Mouse (Mus musculus) lung, embryonic 16.5 days (tissue): ENCODE data around the gene Ncln. TPM values are rescaled to one million over a fixed set of nuclear protein-coding genes. Genes with fewer than 3 reads are reported as not detected.

Experiments
- ATAC-seq: fragments of 200-750 bp; cut with Nextera tagmentation; 2 replicates; pipeline ENCODE4 v1.8.0; 2017; ENCODE audit warnings: low read depth, mild to moderate bottlenecking, moderate library complexity
- H3K27ac ChIP-seq: fragments of 300-500 bp; sonication (generic); 2 replicates; pipeline ENCODE4 v1.5.1; 2014; ENCODE audit warnings: mild to moderate bottlenecking, control low read depth, low read length
- H3K27me3 ChIP-seq: fragments of 300-500 bp; sonication (generic); 2 replicates; pipeline ENCODE4 v1.6.1; 2014; ENCODE audit warnings: low read depth, low read length, mixed read lengths; ENCODE audit not compliant: control insufficient read depth, insufficient read depth
- H3K36me3 ChIP-seq: fragments of 300-500 bp; sonication (generic); 2 replicates; pipeline ENCODE4 v1.6.1; 2014; ENCODE audit warnings: low read length; ENCODE audit not compliant: control insufficient read depth, insufficient read depth
- H3K4me1 ChIP-seq: fragments of 300-500 bp; sonication (generic); replicated peaks from 2 replicates; pipeline ENCODE4 v1.6.1; 2014; ENCODE audit warnings: low read length, mixed read lengths; ENCODE audit not compliant: control insufficient read depth, insufficient read depth
- H3K4me2 ChIP-seq: fragments of 300-500 bp; sonication (generic); 2 replicates; pipeline ENCODE4 v1.6.1; 2014; ENCODE audit warnings: low read depth, low read length, control low read depth
- H3K4me3 ChIP-seq: fragments of 300-500 bp; sonication (generic); 2 replicates; pipeline ENCODE4 v1.5.1; 2014; ENCODE audit warnings: mild to moderate bottlenecking, low read length, control low read depth
- H3K9ac ChIP-seq: fragments of 300-500 bp; sonication (generic); 2 replicates; pipeline ENCODE4 v1.6.1; 2014; ENCODE audit warnings: low read length, control low read depth
- H3K9me3 ChIP-seq: fragments of 300-500 bp; sonication (generic); 2 replicates; pipeline ENCODE4 v1.6.1; 2016; ENCODE audit warnings: low read length; ENCODE audit not compliant: control insufficient read depth
- WGBS: fragments of 180-500 bp; shearing (Covaris S2); extraction: QIAGEN DNeasy Blood & Tissue Kit; methylation state at CpG from one replicate; pipeline ENCODE4 v1.1.7; 2014; 5-methylcytosine and 5-hydroxymethylcytosine counted together
- polyA plus RNA-seq: library from polyadenylated mRNA; unstranded; fragments of >200 nt; fragmentation: Nextera tagmentation; extraction: Ambion mirVana; gene quantifications from 2 replicates; pipeline ENCODE4 v1.2.1, GENCODE M21; 2015

Ncln gene
- polyA plus RNA-seq, 1 experiment from 2014 or later = 82.9 TPM

DNA sequence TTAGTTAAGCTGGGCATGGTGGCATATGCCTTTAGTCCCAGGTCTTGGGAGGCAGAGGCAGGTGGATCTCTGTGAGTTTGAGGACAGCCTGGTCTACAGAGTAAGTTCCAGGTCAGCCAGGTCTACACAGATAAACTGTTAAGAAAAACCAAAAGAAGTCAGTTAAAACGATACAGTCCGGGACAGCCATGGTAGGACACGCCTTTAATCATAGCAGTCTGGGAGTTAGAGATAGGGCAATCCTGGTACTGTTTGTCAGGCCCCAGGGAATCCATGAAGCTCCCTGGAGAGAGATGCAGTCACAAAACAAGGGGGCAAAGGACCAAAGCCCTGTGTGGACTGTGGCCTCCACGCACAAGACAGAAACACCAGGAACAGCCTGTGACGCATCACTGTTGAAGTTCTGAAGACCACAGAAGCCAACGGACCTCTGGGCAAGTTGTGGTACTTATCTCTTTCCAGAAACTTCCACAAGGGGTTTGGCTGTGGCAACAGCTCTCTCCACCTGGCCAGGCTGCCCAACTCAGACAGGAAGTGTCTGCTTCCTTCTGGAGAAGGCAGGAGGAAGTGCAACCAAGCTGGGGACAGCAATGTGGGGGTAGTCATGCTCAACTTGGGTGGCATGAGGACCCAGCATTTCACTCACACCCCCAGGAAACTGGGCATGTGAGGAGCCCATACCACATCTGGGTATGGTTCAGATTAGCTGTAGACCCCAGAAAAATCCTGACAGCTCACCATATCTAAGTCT, 23.2 kb upstream of the Ncln start:
- no peaks in the 10 kb centered on the region for H3K36me3 ChIP-seq
- H3K27ac ChIP-seq = no peak overlapping the region
- ATAC-seq = no peak

DNA sequence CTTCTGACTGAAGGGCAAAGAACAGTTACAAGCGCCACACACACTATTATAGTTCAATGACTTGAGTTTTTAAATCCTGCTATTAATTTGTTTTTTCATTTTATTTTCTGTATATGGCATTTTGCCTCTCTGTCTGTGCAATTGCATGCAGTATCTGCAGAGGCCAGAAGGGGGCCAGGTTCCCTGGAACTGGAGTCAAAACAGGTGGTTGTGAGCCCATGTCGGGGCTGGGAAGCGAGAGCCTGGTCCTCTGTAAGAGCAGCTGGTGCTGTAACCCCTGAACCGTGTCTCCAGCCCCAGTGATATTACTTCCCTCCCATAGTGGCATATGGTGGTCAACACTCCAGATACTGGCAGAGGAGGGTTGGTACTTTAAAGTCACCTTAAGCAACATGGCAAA, 22.4 kb upstream of the Ncln start:
- H3K36me3 ChIP-seq = no peaks in the 10 kb centered on the region
- no peak overlapping the region for H3K4me2 ChIP-seq
- H3K4me3 ChIP-seq = no peak overlapping the region
- 12% methylated on average over 4 of the region's 4 CpGs for WGBS
- no peaks in the 10 kb centered on the region for H3K27me3 ChIP-seq
- no peak for ATAC-seq
- no peak overlapping the region for H3K27ac ChIP-seq
- H3K4me1 ChIP-seq = no peaks in the 10 kb centered on the region
- no peak overlapping the region for H3K9ac ChIP-seq
- no peaks in the 10 kb centered on the region for H3K9me3 ChIP-seq

More for the DNA sequence above, 23.2 kb upstream of the Ncln start:
- peaks cover 7% of the 10 kb centered on the region; the same call in 1 of the 2 replicates for H3K4me1 ChIP-seq
- no peaks in the 10 kb centered on the region for H3K9me3 ChIP-seq
- no peak overlapping the region for H3K4me3 ChIP-seq
- no peaks in the 10 kb centered on the region; the same call in 1 of the 2 replicates for H3K27me3 ChIP-seq
- H3K4me2 ChIP-seq = no peak overlapping the region
- 63% methylated on average over 6 of the region's 6 CpGs for WGBS
- H3K9ac ChIP-seq = no peak overlapping the region

DNA sequence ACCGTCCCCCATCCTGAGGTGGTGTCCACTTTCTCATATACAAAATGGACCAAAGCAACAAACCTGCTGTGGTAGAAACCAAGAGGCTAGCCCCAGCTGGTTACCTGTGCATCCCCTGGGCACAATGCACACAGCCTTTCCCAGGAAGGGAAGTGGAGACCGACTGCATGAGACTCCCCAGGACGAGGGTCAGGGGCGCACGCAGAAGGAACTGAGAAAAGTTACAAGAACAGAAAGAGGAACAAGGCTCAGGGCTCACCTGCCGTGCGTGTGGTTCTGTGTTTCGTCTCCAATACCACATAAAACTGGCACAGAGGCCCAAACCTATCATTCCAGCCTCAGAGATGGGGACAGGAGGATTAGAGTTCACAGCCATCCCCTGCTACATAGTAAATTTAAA, 21.0 kb upstream of the Ncln start:
- Histone ChIP-seq H3K9ac (no peak overlapping the region), H3K4me2 (no peak overlapping the region), H3K36me3 (no peaks in the 10 kb centered on the region), H3K27ac (no peak overlapping the region), H3K4me1 (no peaks in the 10 kb centered on the region), H3K9me3 (no peaks in the 10 kb centered on the region), H3K4me3 (no peak overlapping the region), H3K27me3 (no peaks in the 10 kb centered on the region)
- 72% methylated on average over 8 of the region's 8 CpGs for WGBS
- ATAC-seq = no peak

DNA sequence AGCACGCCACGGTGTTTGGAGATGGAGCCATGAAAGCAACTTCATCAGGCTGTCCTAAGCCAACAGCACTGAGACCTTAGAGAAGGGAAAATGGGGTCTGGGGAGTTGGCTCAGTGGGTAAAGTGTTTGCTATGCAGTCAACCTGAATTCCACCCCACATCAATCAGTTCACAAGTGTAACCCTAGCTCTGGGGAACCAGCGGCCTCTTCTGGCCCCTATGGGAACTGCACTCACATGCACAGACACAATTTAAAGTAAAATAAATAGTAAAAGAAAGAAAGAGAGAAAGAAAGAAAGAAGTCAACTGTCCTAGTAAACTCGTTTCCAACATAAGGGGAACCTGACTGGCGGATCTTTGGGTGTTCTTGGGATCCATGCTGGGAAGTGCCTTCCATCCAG, 17.6 kb upstream of the Ncln start:
- no peak overlapping the region for H3K4me2 ChIP-seq
- peaks cover 4% of the 10 kb centered on the region; the same call in 1 of the 2 replicates for H3K27me3 ChIP-seq
- no peak for ATAC-seq
- no peaks in the 10 kb centered on the region for H3K4me1 ChIP-seq
- H3K9me3 ChIP-seq = no peaks in the 10 kb centered on the region
- H3K27ac ChIP-seq = no peak overlapping the region
- H3K4me3 ChIP-seq = no peak overlapping the region
- no peaks in the 10 kb centered on the region for H3K36me3 ChIP-seq
- H3K9ac ChIP-seq = no peak overlapping the region
- 80% methylated on average over 5 of the region's 5 CpGs for WGBS

DNA sequence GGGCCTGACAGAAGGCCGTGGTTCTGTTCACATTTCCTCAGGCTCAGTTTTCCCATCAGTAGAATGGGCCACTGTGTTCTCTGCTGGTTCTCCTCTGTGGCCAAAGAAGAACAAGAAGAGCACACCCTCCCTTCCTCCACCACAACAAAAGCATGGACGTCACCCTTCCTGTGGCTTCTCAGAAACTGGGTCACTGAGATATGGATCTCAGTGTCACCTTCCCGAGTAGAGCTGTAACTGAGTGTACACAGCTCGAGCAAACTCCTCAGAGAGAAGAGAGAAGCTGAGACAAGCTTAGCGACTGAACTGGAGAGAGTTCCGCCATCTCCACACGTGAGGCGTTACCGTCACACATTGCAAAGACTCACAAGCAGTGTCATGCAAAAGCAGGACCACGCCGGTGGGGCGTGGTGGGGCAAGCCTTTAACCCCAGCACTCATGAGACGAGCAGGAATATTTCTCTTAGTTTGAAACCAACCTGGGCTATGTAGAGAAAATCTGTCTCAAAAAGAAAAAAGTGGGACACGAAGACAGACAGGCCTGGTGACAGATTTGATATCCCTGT, 14.1 kb upstream of the Ncln start:
- no peak for ATAC-seq
- Histone ChIP-seq H3K36me3 (no peaks in the 10 kb centered on the region), H3K4me1 (no peaks in the 10 kb centered on the region), H3K9ac (no peak overlapping the region), H3K4me3 (no peak overlapping the region), H3K27me3 (peaks cover 4% of the 10 kb centered on the region; the same call in 1 of the 2 replicates), H3K9me3 (no peaks in the 10 kb centered on the region), H3K4me2 (no peak overlapping the region), H3K27ac (no peak overlapping the region)
- WGBS = 69% methylated on average over 14 of the region's 14 CpGs

DNA sequence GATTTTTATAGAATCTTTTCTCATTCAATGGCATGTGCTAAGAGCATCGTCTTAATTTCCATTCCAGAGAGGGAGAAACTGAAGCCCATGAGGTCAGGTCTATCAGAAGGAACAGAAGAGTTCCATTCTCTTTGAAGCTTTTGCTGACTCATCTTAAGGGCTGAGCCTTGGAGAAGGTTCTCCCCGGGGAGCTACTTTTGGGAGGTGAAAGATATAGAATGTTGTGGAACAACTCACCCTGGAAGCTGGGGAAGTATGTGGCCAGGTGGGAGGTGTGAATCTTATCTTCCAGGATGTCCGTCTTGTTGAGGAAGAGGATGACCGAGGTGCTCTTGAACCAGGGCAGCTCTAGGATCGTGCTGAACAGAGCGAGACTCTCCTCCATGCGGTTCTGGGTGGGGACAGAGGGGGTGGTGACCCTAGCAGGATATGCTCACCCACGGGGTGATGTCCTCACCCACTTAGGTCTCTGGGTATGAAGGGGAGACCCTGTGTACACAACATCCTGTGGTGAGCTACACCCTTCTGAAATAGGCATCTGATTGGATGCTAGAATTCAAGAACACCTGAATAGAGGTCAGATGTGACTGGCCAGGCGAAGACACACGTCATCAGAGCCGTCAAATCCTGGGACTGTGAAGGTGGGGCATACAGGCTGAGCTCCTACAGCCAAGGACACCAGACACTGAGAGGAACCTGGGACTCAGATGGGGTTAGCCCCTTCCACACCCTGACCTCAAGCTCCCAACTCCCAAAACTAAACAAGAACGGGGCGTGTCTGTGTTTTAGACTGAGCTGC, 11.7 kb upstream of the Ncln start:
- 61% methylated on average over 13 of the region's 13 CpGs for WGBS
- Histone ChIP-seq H3K4me3 (no peak overlapping the region), H3K4me1 (no peaks in the 10 kb centered on the region), H3K9ac (no peak overlapping the region), H3K9me3 (no peaks in the 10 kb centered on the region), H3K27ac (no peak overlapping the region), H3K27me3 (peaks cover 4% of the 10 kb centered on the region; the same call in 1 of the 2 replicates), H3K36me3 (no peaks in the 10 kb centered on the region), H3K4me2 (no peak overlapping the region)
- ATAC-seq = no peak

DNA sequence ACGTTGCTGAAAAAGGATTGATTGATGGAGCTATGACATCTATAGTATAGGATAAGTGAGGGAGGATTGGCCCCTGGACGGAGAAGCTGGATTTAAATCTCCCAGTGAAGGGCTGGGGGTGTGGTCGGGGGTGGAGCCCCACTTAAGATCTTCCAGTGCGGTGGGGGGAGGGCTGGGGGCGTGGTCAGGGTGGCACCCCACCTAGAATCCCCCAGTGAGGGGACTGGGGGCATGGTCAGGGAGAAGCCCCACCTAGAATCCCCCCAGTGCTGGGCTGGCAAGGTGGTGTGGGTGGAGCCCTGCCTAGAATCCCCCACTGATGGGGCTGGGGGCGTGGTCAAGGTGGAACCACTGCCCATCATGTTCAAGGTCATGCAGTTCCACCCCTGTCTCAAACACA, 10.9 kb upstream of the Ncln start:
- Histone ChIP-seq H3K27me3 (peaks cover 4% of the 10 kb centered on the region; the same call in 1 of the 2 replicates), H3K4me1 (no peaks in the 10 kb centered on the region), H3K27ac (no peak overlapping the region), H3K36me3 (no peaks in the 10 kb centered on the region), H3K4me2 (no peak overlapping the region), H3K9ac (no peak overlapping the region), H3K9me3 (no peaks in the 10 kb centered on the region), H3K4me3 (no peak overlapping the region)
- ATAC-seq = no peak
- 22% methylated on average over 6 of the region's 6 CpGs for WGBS

DNA sequence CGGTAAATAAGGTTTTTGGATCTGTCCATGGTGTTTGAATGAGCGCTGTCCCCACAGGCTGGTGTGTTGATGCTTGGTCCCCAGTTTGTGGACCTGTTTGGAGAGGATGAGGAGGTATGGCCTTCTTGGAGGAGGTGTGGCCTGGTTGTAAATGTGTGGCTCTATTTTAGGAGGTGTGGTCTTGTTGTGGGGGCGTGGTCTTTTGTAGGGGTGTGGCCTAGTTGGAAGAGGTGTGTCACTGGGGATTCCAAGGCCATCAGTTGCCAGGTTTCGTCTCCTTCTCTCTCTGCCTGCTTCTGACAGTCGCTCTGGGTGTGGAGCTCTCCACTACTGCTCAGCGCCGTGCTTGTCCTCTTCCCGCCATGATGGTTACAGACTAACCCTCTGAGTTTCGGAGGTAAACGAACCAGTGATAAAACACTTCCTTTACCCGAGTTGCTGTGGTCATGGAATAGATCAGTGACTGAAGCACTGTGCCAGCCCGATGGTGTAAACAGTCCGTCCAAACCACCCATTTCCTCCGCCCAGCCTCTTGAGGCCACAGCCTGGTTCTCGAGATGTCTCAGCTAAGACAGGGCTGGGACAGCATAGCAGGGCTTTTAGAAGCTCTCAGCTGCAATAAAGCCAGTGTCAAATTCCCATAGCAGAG, 8.9 kb upstream of the Ncln start:
- Histone ChIP-seq H3K4me2 (no peak overlapping the region), H3K27ac (no peak overlapping the region), H3K4me1 (no peaks in the 10 kb centered on the region), H3K9ac (no peak overlapping the region), H3K36me3 (no peaks in the 10 kb centered on the region), H3K4me3 (no peak overlapping the region), H3K27me3 (no peaks in the 10 kb centered on the region; the same call in 1 of the 2 replicates), H3K9me3 (no peaks in the 10 kb centered on the region)
- WGBS = 68% methylated on average over 15 of the region's 15 CpGs
- no peak for ATAC-seq

DNA sequence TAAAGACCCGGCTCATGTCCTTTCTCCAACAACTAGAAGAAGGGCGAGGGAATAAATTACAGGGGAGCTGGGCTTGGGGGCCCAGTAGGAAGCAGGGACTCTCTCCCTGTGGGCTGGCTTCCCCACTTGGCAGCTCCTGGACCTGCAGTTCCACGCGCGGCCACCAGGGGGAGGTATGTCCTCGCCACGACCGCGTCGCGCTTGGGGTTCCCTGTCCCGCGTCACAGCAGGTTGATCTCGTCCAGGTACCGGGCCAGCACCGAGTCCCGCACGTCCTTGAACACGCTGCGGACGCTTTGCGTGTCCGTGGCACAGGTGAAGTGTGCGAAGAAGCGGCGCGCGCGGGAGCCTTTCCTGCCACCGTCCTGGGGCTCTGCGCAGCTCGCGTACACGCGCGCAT, 6.5 kb upstream of the Ncln start:
- peak overlapping the region; percentile 42 for H3K4me3 ChIP-seq

More for the DNA sequence above, 6.5 kb upstream of the Ncln start:
- ATAC-seq = peak; percentile 41
- H3K27me3 ChIP-seq = no peaks in the 10 kb centered on the region; the same call in 1 of the 2 replicates
- no peaks in the 10 kb centered on the region for H3K9me3 ChIP-seq
- H3K36me3 ChIP-seq = no peaks in the 10 kb centered on the region
- peak overlapping the region; percentile 74 for H3K4me2 ChIP-seq
- H3K27ac ChIP-seq = no peak overlapping the region
- peak overlapping the region; percentile 61 for H3K9ac ChIP-seq
- H3K4me1 ChIP-seq = no peaks in the 10 kb centered on the region
- WGBS = 9% methylated on average over 36 of the region's 36 CpGs
